Mouse (Mus musculus) lung, postnatal 0 days (tissue): Measurements from ENCODE around the gene Mrpl42. TPM values are rescaled to one million over a fixed set of nuclear protein-coding genes. Genes with fewer than 3 reads are reported as not detected.

ENCODE experiments used
- ATAC-seq: fragments of 200-750 bp; cut with Nextera tagmentation; 2 replicates; pipeline ENCODE4 v1.8.0; 2017; ENCODE audit warnings: moderate library complexity
- DNase-seq: peaks from one replicate; pipeline ENCODE4 v3.0.0-alpha.2; 2016; ENCODE audit warnings: low spot score
- H3K27ac ChIP-seq: fragments of 300-500 bp; sonication (generic); 2 replicates; pipeline ENCODE4 v1.5.1; 2014; ENCODE audit warnings: antibody characterized with exemption, mild to moderate bottlenecking, low read length, mixed read lengths
- H3K27me3 ChIP-seq: fragments of 300-500 bp; sonication (generic); replicated peaks from 2 replicates; pipeline ENCODE4 v1.6.1; 2014; ENCODE audit warnings: low read length, mixed read lengths; ENCODE audit not compliant: insufficient read depth
- H3K36me3 ChIP-seq: fragments of 300-500 bp; sonication (generic); 2 replicates; pipeline ENCODE4 v1.6.1; 2014; ENCODE audit warnings: low read length, mixed read lengths; ENCODE audit not compliant: insufficient read depth
- H3K4me1 ChIP-seq: fragments of 300-500 bp; sonication (generic); 2 replicates; pipeline ENCODE4 v1.6.1; 2014; ENCODE audit warnings: antibody characterized with exemption, low read depth, low read length, mixed read lengths; ENCODE audit not compliant: insufficient read depth
- H3K4me2 ChIP-seq: fragments of 300-500 bp; sonication (generic); replicated peaks from 2 replicates; pipeline ENCODE4 v1.6.1; 2014; ENCODE audit warnings: low read depth, mild to moderate bottlenecking, low read length, moderate library complexity, mixed read lengths
- H3K4me3 ChIP-seq: fragments of 300-500 bp; sonication (generic); 2 replicates; pipeline ENCODE4 v1.5.1; 2014; ENCODE audit warnings: low read depth, low read length
- H3K9ac ChIP-seq: fragments of 300-500 bp; sonication (generic); replicated peaks from 2 replicates; pipeline ENCODE4 v1.6.1; 2014; ENCODE audit warnings: low read depth, mild to moderate bottlenecking
- H3K9me3 ChIP-seq: fragments of 300-500 bp; sonication (generic); 2 replicates; pipeline ENCODE4 v1.6.1; 2016; ENCODE audit warnings: low read length, mixed read lengths
- CTCF ChIP-seq: IDR thresholded peaks from 2 replicates; pipeline ENCODE4 v1.5.1; 2016; ENCODE audit warnings: antibody characterized with exemption, mild to moderate bottlenecking
- EP300 ChIP-seq: IDR thresholded peaks from 2 replicates; pipeline ENCODE4 v1.6.1; 2016; ENCODE audit warnings: antibody characterized with exemption, mild to moderate bottlenecking, control low read depth
- WGBS: fragments of 180-500 bp; shearing (Covaris S2); extraction: QIAGEN DNeasy Blood & Tissue Kit; methylation state at CpG from one replicate; pipeline ENCODE4 v1.1.7; 2014; 5-methylcytosine and 5-hydroxymethylcytosine counted together
- polyA plus RNA-seq: library from polyadenylated mRNA; unstranded; fragments of >200 nt; fragmentation: Nextera tagmentation; extraction: Ambion mirVana; gene quantifications from 2 replicates; pipeline ENCODE4 v1.2.1, GENCODE M21; 2015

Mrpl42 gene
- polyA plus RNA-seq, 1 experiment from 2014 or later, result 163 TPM

- Histone ChIP-seq H3K27ac (no peak overlapping the region), H3K4me1 (no peaks in the 10 kb centered on the region), H3K9me3 (no peaks in the 10 kb centered on the region), H3K36me3 (peaks cover 22% of the 10 kb centered on the region), H3K4me3 (no peak overlapping the region), H3K27me3 (no peaks in the 10 kb centered on the region), H3K4me2 (no peak overlapping the region), H3K9ac (no peak overlapping the region)
- TF ChIP-seq EP300 (no peak), CTCF (no peak)
- DNase-seq, result no peak
- WGBS, result 74% methylated on average over 2 of the region's 2 CpGs
- ATAC-seq, result no peak
These were observed 42.9 kb upstream of the Mrpl42 start for GRCm38 (mm10) chr10:95544651-95545050.

- H3K36me3 ChIP-seq, result peaks cover 22% of the 10 kb centered on the region
- no peak overlapping the region for H3K27ac ChIP-seq
- H3K4me2 ChIP-seq, result no peak overlapping the region
- H3K9ac ChIP-seq, result no peak overlapping the region
- DNase-seq (no peak), ATAC-seq (no peak)
- TF ChIP-seq CTCF, result no peak
- no peak for TF ChIP-seq EP300
- H3K4me3 ChIP-seq, result no peak overlapping the region
- H3K4me1 ChIP-seq, result no peaks in the 10 kb centered on the region
- H3K27me3 ChIP-seq, result no peaks in the 10 kb centered on the region
- no peaks in the 10 kb centered on the region for H3K9me3 ChIP-seq
These were observed 42.3 kb upstream of the Mrpl42 start for GRCm38 (mm10) chr10:95544004-95544403.

DNA sequence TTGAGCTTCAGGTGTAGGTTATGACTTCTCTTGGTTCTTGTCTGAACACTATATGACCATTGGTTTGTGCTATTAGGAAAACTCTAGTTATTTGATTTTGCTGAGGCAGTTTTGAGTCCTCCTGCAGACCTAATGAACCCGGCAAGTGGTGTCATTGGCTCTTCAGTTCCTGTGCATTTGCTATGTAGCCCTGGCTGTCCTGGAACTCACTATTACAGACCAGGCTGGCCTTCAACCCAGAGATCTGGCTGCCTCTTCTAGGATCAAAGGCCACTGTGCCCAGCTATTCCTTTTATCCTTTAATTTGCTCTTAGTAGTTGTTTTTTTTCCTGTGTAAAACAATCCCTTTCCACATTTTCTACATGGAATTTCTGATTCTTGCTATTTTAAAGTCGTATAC lies 41.6 kb upstream of the Mrpl42 start:
- H3K4me2 ChIP-seq, result no peak overlapping the region
- ATAC-seq (no peak), DNase-seq (no peak)
- no peaks in the 10 kb centered on the region for H3K27me3 ChIP-seq
- H3K4me1 ChIP-seq, result no peaks in the 10 kb centered on the region
- WGBS, result 91% methylated on average over 2 of the region's 2 CpGs
- peaks cover 22% of the 10 kb centered on the region for H3K36me3 ChIP-seq
- no peak overlapping the region for H3K9ac ChIP-seq
- H3K27ac ChIP-seq, result no peak overlapping the region
- H3K4me3 ChIP-seq, result no peak overlapping the region
- H3K9me3 ChIP-seq, result no peaks in the 10 kb centered on the region
- TF ChIP-seq CTCF, result no peak

DNA sequence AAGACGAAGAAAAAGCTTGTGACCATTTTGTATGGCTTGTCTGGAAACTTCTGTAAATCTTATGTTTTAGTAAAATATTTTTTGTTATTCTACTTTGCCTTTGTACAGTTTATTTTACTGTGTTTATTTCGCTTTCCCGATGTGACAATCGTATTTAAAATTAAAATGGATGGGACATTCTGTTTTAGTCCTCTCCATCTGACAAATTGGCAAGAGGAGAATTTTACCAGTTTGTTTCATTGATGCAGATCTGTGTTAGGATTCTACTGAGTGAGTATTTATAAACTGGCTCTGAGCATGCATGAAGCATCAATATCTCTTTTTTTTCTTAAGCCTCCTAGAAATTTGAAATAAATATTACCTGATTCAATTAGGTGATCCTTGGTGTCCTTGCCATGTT lies 41.2 kb upstream of the Mrpl42 start:
- ATAC-seq (no peak), DNase-seq (no peak)
- no peak overlapping the region for H3K4me2 ChIP-seq
- H3K4me3 ChIP-seq, result no peak overlapping the region
- TF ChIP-seq CTCF, result no peak
- TF ChIP-seq EP300, result no peak
- WGBS, result 82% methylated on average over 4 of the region's 4 CpGs
- no peak overlapping the region for H3K9ac ChIP-seq
- peaks cover 22% of the 10 kb centered on the region for H3K36me3 ChIP-seq
- no peaks in the 10 kb centered on the region for H3K27me3 ChIP-seq
- no peaks in the 10 kb centered on the region for H3K9me3 ChIP-seq
- no peaks in the 10 kb centered on the region for H3K4me1 ChIP-seq
- H3K27ac ChIP-seq, result no peak overlapping the region

DNA sequence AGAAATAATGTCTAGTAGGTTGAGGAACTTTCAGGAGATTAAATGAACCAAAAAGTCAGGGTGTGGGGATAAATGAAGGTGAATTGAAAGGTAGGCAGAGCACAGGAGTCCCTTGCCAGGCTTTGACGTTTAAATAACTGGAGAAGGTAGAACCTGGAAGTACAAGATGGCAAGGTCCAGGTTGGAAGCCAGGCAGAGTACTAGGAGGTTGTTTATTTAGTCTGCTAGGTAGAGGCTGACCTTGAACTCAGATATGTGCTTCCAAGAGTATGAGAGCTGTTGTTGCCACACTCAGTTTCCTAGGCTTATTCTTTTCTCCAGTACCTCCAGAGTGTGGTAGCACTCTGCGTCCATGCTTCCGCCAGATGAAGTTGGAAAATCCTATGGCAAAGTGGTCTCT lies 38.1 kb upstream of the Mrpl42 start:
- ATAC-seq, result no peak
- H3K36me3 ChIP-seq, result peaks cover 8% of the 10 kb centered on the region; the same call in 1 of the 2 replicates
- WGBS, result 87% methylated on average over 3 of the region's 3 CpGs

GRCm38 (mm10) chr10:95539260-95539659 lies 37.5 kb upstream of the Mrpl42 start:
- Histone ChIP-seq H3K27ac (no peak overlapping the region), H3K4me2 (no peak overlapping the region)

More for the DNA sequence above, 38.1 kb upstream of the Mrpl42 start:
- H3K4me3 ChIP-seq, result no peak overlapping the region
- TF ChIP-seq EP300, result no peak
- TF ChIP-seq CTCF, result no peak
- DNase-seq, result no peak
- no peak overlapping the region for H3K9ac ChIP-seq
- no peak overlapping the region for H3K27ac ChIP-seq
- no peaks in the 10 kb centered on the region for H3K4me1 ChIP-seq
- no peaks in the 10 kb centered on the region for H3K9me3 ChIP-seq
- no peaks in the 10 kb centered on the region for H3K27me3 ChIP-seq
- no peak overlapping the region for H3K4me2 ChIP-seq

GRCm38 (mm10) chr10:95536222-95536541 lies 34.4 kb upstream of the Mrpl42 start:
- 79% methylated on average over 6 of the region's 6 CpGs for WGBS
- no peak overlapping the region for H3K27ac ChIP-seq

More at GRCm38 (mm10) chr10:95539260-95539659, 37.5 kb upstream of the Mrpl42 start:
- no peaks in the 10 kb centered on the region for H3K9me3 ChIP-seq
- no peak for ATAC-seq
- 63% methylated on average over 3 of the region's 3 CpGs for WGBS
- no peak for DNase-seq
- H3K4me1 ChIP-seq, result no peaks in the 10 kb centered on the region
- no peak overlapping the region for H3K4me3 ChIP-seq
- H3K9ac ChIP-seq, result no peak overlapping the region
- peaks cover 2% of the 10 kb centered on the region; the same call in 1 of the 2 replicates for H3K36me3 ChIP-seq
- H3K27me3 ChIP-seq, result no peaks in the 10 kb centered on the region
- no peak for TF ChIP-seq CTCF
- no peak for TF ChIP-seq EP300

More at GRCm38 (mm10) chr10:95536222-95536541, 34.4 kb upstream of the Mrpl42 start:
- Histone ChIP-seq H3K4me1 (no peaks in the 10 kb centered on the region), H3K36me3 (no peaks in the 10 kb centered on the region), H3K4me2 (no peak overlapping the region), H3K4me3 (no peak overlapping the region), H3K9ac (no peak overlapping the region), H3K27me3 (no peaks in the 10 kb centered on the region), H3K9me3 (no peaks in the 10 kb centered on the region)
- ATAC-seq, result no peak
- TF ChIP-seq EP300 (no peak), CTCF (no peak)
- no peak for DNase-seq
